Mouse (Mus musculus): ENCODE results near the gene Chn2.
A peak's percentile ranks its signal among the peaks of the same experiment; 100 is the strongest.

Chn2 gene

GRCm38 (mm10) chr6:54079881-54080280 lies 40.5 kb downstream of the Chn2 start:
- DNase-seq = no peak

- no peak for DNase-seq
These were observed 41.3 kb downstream of the Chn2 start for GRCm38 (mm10) chr6:54080518-54081285.

- peak; percentile 26 for DNase-seq
These were observed 43.2 kb downstream of the Chn2 start for GRCm38 (mm10) chr6:54082576-54082975.

GRCm38 (mm10) chr6:54084046-54084445 lies 44.7 kb downstream of the Chn2 start:
- no peak for DNase-seq

- DNase-seq = no peak
These were observed 45.7 kb downstream of the Chn2 start for GRCm38 (mm10) chr6:54085009-54085408.

- no peak for DNase-seq
These were observed 48.8 kb downstream of the Chn2 start for GRCm38 (mm10) chr6:54088168-54088567.

- DNase-seq = no peak
These were observed 51.5 kb downstream of the Chn2 start for GRCm38 (mm10) chr6:54090822-54091221.

- no peak for DNase-seq
These were observed 53.6 kb downstream of the Chn2 start for GRCm38 (mm10) chr6:54092920-54093319.

GRCm38 (mm10) chr6:54096147-54096761 lies 56.9 kb downstream of the Chn2 start:
- DNase-seq = no peak

- DNase-seq = no peak
These were observed 57.5 kb downstream of the Chn2 start for GRCm38 (mm10) chr6:54096836-54097235.

- no peak for DNase-seq
These were observed 59.0 kb downstream of the Chn2 start for GRCm38 (mm10) chr6:54098339-54098738.

GRCm38 (mm10) chr6:54099659-54100058 lies 60.3 kb downstream of the Chn2 start:
- DNase-seq = no peak

GRCm38 (mm10) chr6:54102210-54102609 lies 62.9 kb downstream of the Chn2 start:
- DNase-seq = no peak

GRCm38 (mm10) chr6:54103276-54103975 lies 64.1 kb downstream of the Chn2 start:
- no peak for DNase-seq

- DNase-seq = no peak
These were observed 72.1 kb downstream of the Chn2 start for GRCm38 (mm10) chr6:54111416-54111984.

GRCm38 (mm10) chr6:54113338-54113737 lies 74.0 kb downstream of the Chn2 start:
- DNase-seq = no peak

- DNase-seq = no peak
These were observed 75.1 kb downstream of the Chn2 start for GRCm38 (mm10) chr6:54114412-54114811.

- DNase-seq = no peak
These were observed 76.9 kb downstream of the Chn2 start for GRCm38 (mm10) chr6:54116299-54116698.

GRCm38 (mm10) chr6:54117001-54117591 lies 77.7 kb downstream of the Chn2 start:
- DNase-seq = no peak

GRCm38 (mm10) chr6:54118395-54118794 lies 79.0 kb downstream of the Chn2 start:
- DNase-seq = no peak

GRCm38 (mm10) chr6:54118897-54119296 lies 79.5 kb downstream of the Chn2 start:
- DNase-seq = no peak

GRCm38 (mm10) chr6:54119461-54119860 lies 80.1 kb downstream of the Chn2 start:
- no peak for DNase-seq

Data from right cerebral cortex, adult 18-20 months (tissue).